Mouse (Mus musculus): Measurements from ENCODE around the gene Sphkap. TPM values are rescaled to one million over a fixed set of nuclear protein-coding genes. Genes with fewer than 3 reads are reported as not detected.

The Sphkap gene
- total RNA-seq, 1 experiment from 2014 or later: 6.5 TPM

DNA sequence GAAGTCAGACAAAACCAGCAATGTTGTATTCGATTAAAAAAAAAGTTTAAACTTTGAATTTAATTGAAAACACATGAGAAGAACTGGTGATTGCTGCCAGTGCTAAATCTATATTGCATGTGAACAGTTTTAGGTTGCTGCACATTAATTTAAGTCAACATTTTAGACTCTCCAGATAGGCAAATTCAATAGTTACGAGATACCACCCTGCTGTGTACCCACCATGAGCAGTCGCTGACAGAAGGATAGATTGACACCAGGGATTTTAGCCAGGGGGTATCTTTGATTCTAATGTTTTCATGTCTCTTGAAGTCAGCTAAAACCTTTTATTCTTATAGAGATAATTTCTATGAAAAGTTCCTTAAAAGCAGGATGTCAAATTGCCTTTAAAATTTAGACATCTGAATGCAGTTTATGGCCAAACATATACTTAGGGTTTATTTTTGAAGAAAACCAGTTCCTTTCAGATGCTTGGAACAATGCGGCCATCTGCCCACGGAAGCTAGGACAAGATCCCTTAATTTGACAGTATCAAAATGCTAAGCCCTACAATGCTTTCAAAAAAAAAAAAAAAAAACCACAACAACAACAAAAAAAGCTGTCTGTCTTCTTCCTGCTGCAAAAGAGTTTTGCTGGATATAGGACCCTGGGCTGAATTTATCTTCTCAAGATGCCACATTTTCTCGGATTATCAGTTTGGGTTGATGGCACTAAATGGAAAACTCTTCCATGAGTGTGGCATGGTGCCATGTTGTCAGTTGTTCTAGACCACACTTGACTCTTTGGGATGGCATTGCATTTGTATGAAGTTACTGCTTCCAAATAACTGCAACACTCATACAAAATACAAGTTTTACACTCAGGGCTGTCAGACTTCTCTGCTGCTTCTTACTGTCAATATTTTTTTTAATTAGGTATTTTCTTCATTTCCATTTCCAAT, 110.6 kb downstream of the Sphkap start:
- DNase-seq: no peak

DNA sequence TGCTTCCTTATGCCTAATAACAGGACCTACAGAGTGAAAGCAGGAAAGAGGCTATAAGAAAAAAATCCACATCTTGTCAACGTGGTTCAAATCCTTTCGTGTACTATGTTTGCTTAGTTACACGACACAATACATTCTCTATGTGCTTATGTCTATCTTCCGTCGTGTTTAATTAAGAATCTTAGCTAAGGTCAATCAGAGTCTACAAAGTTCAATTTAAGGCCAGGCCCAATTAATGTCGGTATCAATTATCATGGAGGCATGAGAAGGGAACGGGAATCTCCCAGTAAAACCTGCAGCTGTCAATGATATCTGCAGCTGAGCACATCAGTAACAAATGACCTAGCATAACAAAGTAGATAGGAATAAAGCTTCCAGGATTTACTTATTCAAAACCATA, 122.1 kb downstream of the Sphkap start:
- no peak for DNase-seq

DNA sequence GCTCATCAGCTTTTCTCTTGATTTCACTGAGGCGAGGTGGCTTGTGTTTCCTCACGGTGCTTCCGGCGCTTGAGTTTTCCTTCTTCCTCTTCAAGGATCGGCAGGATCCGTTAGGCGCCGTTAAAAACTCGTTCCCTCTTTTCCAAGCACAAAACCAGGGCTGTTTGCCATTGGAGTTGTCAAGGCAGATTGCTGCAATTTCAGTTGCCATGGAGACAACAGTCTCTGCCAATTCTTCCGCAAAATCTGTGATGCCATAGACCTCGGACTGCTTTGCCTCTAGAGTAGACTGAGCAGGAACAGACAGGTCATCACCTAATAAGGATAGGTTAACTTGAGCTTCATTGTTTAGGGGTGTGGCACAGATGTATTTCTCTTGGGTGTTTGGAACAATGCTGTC, 131.0 kb downstream of the Sphkap start:
- peak; percentile 3 for DNase-seq

DNA sequence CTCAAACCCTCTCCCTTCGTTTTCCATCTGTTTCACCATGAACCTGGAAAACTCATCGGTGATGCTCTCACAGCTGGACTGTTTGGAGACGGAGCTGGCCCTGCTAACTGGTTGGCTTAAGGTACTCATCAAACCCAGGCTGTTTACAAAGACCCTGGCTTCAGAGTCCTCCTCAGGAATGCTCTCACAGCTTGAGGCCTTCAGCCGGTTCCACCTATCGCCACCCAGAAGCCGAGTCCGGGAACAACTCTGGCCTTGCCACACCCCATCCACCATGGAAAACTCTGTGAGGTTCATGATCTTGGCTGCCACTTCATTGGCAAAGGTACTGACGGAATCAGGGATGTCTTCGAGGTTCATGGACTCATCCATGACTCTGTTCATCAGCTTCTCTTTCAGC, 131.4 kb downstream of the Sphkap start:
- DNase-seq: no peak

DNA sequence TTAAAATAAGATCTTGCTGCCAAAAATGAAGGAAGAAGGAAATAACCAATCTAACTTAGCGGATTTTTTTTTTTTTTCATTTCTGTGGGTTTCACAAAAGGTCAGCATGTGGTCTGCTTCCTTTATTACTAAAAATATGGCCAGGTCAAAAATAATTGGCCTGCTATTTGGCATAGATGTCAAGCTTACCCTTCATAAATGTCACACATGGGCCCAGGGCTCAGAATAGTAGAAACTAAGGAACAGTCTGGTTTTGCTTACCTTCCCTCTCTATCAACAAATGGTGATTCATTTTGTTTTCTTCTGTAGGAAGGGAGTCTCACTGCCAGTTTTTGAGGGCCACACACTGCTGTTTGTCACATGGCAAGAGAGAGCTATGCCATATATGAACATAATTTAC, 156.3 kb downstream of the Sphkap start:
- no peak for DNase-seq

DNA sequence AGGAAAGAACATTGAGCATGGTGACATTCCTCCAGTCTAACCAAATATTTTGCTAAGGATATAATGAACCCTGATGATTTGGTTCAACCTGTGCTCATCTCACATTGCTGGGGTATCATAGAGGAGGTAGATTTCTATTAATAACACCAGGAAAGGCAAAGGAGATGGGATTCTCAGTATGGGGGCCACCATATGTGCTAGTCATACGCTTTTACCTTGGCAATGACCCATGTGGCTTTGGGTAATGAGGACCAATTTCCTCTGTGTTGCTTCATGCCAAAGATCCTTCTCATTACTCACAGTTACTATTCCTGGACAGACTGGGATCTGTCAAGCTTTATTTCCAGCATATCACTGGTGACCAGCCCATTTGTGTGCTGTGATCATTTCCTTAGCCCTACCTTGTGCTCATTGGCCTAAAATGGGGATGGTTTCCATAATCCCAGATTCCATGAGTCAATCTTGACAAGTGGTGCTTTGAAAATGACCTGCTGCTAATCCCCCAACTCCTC, 159.7 kb downstream of the Sphkap start:
- DNase-seq: no peak

DNA sequence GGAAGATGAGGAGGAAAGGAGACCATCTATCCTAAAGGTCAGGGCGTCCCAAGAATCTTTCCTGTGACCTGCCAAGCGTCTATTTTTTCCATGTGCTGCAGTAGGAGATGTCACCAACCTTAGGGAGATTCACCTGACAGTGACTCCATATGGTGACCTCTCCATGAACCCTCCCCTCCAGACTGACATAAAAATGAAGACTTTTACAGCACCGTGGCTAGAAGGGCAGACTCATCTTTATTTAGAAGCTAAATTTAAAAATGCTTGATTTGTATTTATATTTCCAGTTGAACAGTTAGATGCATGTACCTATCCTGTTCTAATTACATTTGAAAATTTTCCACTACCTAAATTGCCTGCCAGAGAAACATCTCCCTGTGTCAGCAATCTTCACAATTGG, 180.1 kb downstream of the Sphkap start:
- no peak for DNase-seq

DNA sequence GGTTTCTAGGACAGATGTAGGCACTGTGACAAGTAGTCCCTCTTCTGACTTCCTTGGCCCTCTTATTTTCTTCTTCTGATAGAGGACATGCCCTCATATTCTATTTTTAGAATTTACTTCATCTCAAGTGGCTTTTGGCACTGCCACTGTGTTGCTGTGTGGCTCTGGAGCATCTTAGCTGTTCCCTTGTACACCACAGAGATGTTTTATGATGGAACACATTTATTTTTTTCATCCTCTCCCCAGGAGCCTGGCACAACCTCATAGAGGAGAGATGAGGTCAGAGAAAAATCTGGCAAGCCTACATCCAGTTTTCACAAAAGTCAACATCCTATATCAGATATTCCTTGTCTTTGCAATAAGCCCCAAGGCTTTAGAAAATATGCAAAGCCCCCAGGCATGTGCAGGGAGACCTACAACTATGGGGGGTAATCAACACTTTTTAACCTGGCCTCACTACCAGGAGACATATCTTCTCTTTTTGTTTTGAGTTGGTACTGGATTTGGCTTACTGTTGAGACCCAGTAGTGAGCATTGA, 183.5 kb downstream of the Sphkap start:
- no peak for DNase-seq

DNA sequence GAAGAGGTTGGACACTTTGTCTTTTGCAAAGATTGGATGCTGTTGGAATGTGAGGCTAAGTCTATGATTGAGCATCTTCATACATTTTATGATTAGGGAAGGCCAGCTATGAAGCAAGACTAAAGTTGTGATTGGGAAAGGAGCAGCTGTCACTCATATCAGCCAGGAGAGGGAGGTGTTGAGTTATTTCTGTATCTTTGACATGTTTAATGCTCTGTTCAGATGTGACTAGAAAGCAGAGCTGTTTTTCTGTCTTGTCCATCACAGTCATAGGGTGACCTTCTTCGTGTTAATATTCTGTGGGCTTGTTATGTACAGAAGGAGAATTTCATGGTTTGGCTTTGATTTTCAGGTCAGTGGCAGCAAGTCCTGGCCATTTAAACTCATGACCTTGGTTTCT, 184.9 kb downstream of the Sphkap start:
- no peak for DNase-seq

DNA sequence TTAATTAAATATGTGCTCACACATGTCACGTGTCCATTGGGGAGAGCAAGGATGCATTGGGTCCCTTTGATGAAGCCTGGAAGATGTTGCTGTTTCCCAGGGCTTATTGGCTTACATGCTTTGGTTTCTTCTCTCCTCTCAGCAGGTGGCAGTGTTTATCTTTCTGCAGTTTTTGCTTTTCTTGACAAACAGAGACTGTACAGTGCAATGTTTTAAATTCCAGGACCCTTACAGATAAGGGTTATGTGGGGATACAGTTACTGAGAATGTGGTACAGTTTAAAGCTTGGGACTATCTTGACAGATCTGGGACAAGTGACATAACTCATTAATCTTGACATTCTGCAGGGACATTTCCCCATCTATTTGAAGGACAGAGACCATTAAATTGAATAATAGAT, 189.7 kb downstream of the Sphkap start:
- DNase-seq: no peak

DNA sequence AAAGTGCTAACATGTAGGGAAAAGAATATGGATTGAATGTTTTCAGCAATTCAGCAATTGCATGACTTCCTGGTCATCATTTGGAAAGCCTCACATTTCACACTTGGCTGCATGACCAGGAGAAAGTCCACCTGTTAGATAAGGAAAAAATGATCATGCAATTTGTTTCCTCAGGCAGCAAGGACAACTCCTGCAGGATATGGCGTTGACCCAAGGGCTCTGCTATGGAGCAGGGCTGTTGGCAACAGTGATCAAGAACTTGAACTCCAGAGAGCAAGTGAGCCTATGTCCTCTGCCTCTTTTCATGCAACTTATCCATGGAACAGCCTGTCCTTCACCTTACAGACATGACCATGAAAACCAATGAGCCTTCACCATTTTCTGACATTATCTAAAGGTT, 198.0 kb downstream of the Sphkap start:
- no peak for DNase-seq

Other genes with a start within 250 kb of the Sphkap start
- not detected in 2 replicates for gene Daw1, start 248.4 kb downstream of the Sphkap start, total RNA-seq (2021)